Mouse (Mus musculus): Measurements from ENCODE around the gene Syna. TPM values are rescaled to one million over a fixed set of nuclear protein-coding genes. Genes with fewer than 3 reads are reported as not detected.

The Syna gene
- polyA plus RNA-seq (2014; fragmentation: Illumina TruSeq; extraction: RNeasy Lipid Tissue Mini Kit (QIAGEN cat#74804); ENCODE audit: low read depth, low replicate concordance), result 1.6 TPM

DNA sequence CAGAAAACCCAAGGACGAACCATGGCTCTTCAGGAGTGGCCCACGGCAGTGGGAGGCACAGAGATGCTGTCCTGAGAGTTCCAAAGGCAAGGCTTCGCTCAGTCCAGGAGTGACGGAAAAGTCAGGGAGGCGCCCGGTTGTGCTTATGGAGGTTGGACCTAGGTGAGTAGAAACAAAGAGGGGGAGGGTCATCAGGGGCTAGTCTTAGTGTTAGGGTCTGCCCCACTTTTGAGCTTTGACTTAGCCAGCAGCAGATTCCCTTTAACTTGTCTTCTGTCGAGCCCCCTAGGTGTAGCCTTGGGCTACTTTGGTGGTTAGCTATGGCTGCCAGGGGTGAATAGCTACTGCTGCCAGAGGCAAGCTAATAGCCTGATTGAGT, at the start of gene Syna:
Gene Syna, minus strand, starts transcription at position 101 of the 379 bp plus-strand sequence.

DNA sequence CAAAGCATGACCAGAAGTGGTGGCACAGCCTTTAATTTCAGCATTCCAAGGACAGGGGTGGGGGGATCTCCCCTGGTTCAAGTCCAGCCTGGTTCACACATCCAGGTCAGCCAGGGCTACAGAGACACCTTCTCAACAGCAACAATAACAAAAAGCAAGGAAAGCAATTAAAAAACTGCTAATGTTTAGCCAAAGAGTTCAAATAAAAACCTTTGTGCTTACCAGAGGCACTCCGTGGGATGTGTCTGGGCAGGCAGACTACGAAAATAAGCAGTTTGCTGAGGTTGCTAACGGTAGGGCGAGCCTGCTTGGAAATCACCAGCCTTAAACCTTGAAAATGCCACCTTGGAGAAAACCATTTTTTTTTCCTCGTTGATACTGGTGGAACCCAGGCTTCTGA, 21.2 kb upstream of the Syna start, which contains the start of gene Rfc2:
Gene Rfc2, plus strand, starts transcription at position 221 of the 400 bp plus-strand sequence.

DNA sequence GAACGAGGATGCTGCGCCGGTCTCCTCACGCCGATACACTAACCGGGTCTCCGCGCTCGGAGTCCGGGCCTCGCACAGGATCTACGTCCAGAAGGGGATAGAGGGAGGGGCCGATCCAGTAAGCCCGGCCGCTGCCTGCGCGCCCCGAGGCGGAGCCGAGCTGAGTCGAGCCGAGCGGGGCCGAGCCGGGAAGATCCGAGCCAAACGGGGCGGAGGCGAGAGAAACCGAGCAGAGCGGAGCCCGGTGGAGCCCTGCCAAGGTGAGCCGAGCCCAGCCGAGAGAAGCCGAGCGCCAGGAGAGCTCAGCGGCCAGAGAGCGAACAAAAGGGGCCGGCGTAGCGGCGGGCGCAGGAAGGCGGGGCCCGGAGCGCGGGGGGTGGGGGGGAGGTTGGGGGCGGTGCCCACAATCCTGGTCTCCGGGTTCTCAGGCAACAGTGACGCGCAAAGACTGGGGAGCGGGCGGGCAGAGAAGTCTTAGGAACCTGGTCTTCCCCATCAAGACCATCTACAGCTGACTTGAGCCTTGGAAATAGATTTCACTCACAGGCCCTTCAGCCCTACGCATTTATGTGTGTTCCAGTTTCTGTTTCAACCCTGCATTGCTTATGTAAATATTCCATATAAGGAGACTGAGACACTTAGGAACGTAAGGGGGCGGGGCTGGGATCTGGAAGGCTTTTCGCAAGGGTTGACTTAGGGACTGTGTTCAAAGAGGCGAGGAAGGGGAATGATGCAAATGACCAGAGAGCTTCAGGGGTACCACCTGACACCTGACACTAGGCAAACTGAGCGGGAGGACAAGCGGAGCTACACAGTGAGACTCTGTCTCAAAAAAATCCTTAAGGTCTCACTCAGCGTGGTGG, 7.6 kb downstream of the Syna start, which contains the start of gene Clip2:
Gene Clip2, minus strand, starts transcription at position 325 of the 863 bp plus-strand sequence.

Other genes starting within 250 kb of the Syna start
- gene Gtf2i, start 245.4 kb downstream of the Syna start, polyA plus RNA-seq (2014; fragmentation: Illumina TruSeq; extraction: RNeasy Lipid Tissue Mini Kit (QIAGEN cat#74804); ENCODE audit: low read depth, low replicate concordance), result 121 TPM
- gene Gtf2ird1, start 103.5 kb downstream of the Syna start, polyA plus RNA-seq (2014; fragmentation: Illumina TruSeq; extraction: RNeasy Lipid Tissue Mini Kit (QIAGEN cat#74804); ENCODE audit: low read depth, low replicate concordance), result 65.2 TPM
- gene Clip2, start 7.7 kb downstream of the Syna start, polyA plus RNA-seq (2014; fragmentation: Illumina TruSeq; extraction: RNeasy Lipid Tissue Mini Kit (QIAGEN cat#74804); ENCODE audit: low read depth, low replicate concordance), result 11.2 TPM
- 63.9 TPM for gene Rfc2, start 21.2 kb upstream of the Syna start, polyA plus RNA-seq (2014; fragmentation: Illumina TruSeq; extraction: RNeasy Lipid Tissue Mini Kit (QIAGEN cat#74804); ENCODE audit: low read depth, low replicate concordance)
- 6.7 TPM for gene Lat2, start 54.9 kb upstream of the Syna start, polyA plus RNA-seq (2014; fragmentation: Illumina TruSeq; extraction: RNeasy Lipid Tissue Mini Kit (QIAGEN cat#74804); ENCODE audit: low read depth, low replicate concordance)
- 186 TPM for gene Eif4h, start 79.3 kb upstream of the Syna start, polyA plus RNA-seq (2014; fragmentation: Illumina TruSeq; extraction: RNeasy Lipid Tissue Mini Kit (QIAGEN cat#74804); ENCODE audit: low read depth, low replicate concordance)
- 8.1 TPM for gene Limk1, start 128.4 kb upstream of the Syna start, polyA plus RNA-seq (2014; fragmentation: Illumina TruSeq; extraction: RNeasy Lipid Tissue Mini Kit (QIAGEN cat#74804); ENCODE audit: low read depth, low replicate concordance)
- gene Eln, start 187.2 kb upstream of the Syna start, polyA plus RNA-seq (2014; fragmentation: Illumina TruSeq; extraction: RNeasy Lipid Tissue Mini Kit (QIAGEN cat#74804); ENCODE audit: low read depth, low replicate concordance), result 68.2 TPM

All from adipose tissue, adult 10 weeks (tissue).